In genomic region chr19:32409603-32410360, GRCm38 (mm10) we compare ENCODE assay signal across 27 mouse cellular contexts. TPM values are rescaled to one million over a fixed set of nuclear protein-coding genes. Genes with fewer than 3 reads are reported as not detected.
A peak's percentile ranks its signal among the peaks of the same experiment; 100 is the strongest.
DNase-seq lines count a peak whose midpoint lies in the region; ATAC-seq lines count a peak whose summit lies in the region.
"Had no signal": no experiment of that assay in that cellular context is flagged by ENCODE, and none has a peak within 500 bp of the region (broad histone marks: within the 10 kb centered on the region; RNA-seq: fewer than 3 reads in every experiment).

No protein-coding gene starts in this region.

- H3K4me2 ChIP-seq in stomach, embryonic 14.5 days (replicated peaks; ENCODE audit: low read depth, low read length) = no peak overlapping the region
- no peak overlapping the region for H3K4me2 ChIP-seq in hindbrain, embryonic 14.5 days (replicated peaks)
- H3K4me2 ChIP-seq: forebrain, embryonic 15.5 days; hindbrain, embryonic 13.5 days; kidney, embryonic 15.5 days; limb, embryonic 12.5 days; liver, embryonic 11.5 days; midbrain, embryonic 15.5 days; neural tube, embryonic 13.5 days had no signal

- H3K27me3 ChIP-seq in stomach, embryonic 14.5 days (ENCODE audit: control insufficient read depth, insufficient read depth, low read length) = no peaks in the 10 kb centered on the region
- H3K27me3 ChIP-seq in hindbrain, embryonic 14.5 days (ENCODE audit: control insufficient read depth, insufficient read depth, low read length) = no peaks in the 10 kb centered on the region
- H3K27me3 ChIP-seq: forebrain, embryonic 15.5 days; hindbrain, embryonic 13.5 days; kidney, embryonic 15.5 days; limb, embryonic 12.5 days; midbrain, embryonic 15.5 days; neural tube, embryonic 13.5 days had no signal

- H3K9ac ChIP-seq in stomach, embryonic 14.5 days (replicated peaks; ENCODE audit: low read depth, low read length) = no peak overlapping the region
- H3K9ac ChIP-seq in hindbrain, embryonic 14.5 days = no peak overlapping the region
- H3K9ac ChIP-seq: forebrain, embryonic 15.5 days; hindbrain, embryonic 13.5 days; kidney, embryonic 15.5 days; limb, embryonic 12.5 days; midbrain, embryonic 15.5 days; neural tube, embryonic 13.5 days had no signal

- DNase-seq in 416B (ENCODE audit: low read depth) = peak; percentile 83
- peak; percentile 77 for DNase-seq in CD4-positive, CD25-positive, alpha-beta regulatory T cell, adult 2 months (ENCODE audit: low read depth, low spot score)
- DNase-seq in kidney, postnatal 10 days = no peak
- no peak for DNase-seq in hindbrain, embryonic 14.5 days (ENCODE audit: low spot score)
- no peak for DNase-seq in frontal cortex, postnatal 25 days (ENCODE audit: low spot score in 2 of 2)
- DNase-seq: adrenal gland, adult 2 months; cerebellum, adult 11 months; cerebellum, adult 9-11 months; gastrocnemius, postnatal 14 days; heart, adult 2 months; layer of hippocampus, postnatal 36 days; lung, adult 18-20 months; retina, postnatal 1 day; right cerebral cortex, postnatal 25 days; thymus, postnatal 25 days had no signal

- H3K27ac ChIP-seq in stomach, embryonic 14.5 days (ENCODE audit: low read length) = no peak overlapping the region
- H3K27ac ChIP-seq in hindbrain, embryonic 14.5 days = no peak overlapping the region
- H3K27ac ChIP-seq: embryonic facial prominence, embryonic 10.5 days; forebrain, embryonic 15.5 days; heart, adult 2 months; hindbrain, embryonic 13.5 days; kidney, embryonic 15.5 days; limb, embryonic 12.5 days; midbrain, embryonic 15.5 days; neural tube, embryonic 13.5 days had no signal

- H3K4me3 ChIP-seq in stomach, embryonic 14.5 days (ENCODE audit: low read depth, low read length) = no peak overlapping the region
- no peak overlapping the region for H3K4me3 ChIP-seq in hindbrain, embryonic 14.5 days (replicated peaks; ENCODE audit: low read length)
- H3K4me3 ChIP-seq: embryonic facial prominence, embryonic 10.5 days; forebrain, embryonic 15.5 days; heart, adult 2 months; hindbrain, embryonic 13.5 days; kidney, embryonic 15.5 days; limb, embryonic 12.5 days; megakaryocyte, embryonic 14.5 days; midbrain, embryonic 15.5 days; neural tube, embryonic 13.5 days had no signal

- no peaks in the 10 kb centered on the region for H3K36me3 ChIP-seq in stomach, embryonic 14.5 days (ENCODE audit: control insufficient read depth, insufficient read depth, low read length)
- no peaks in the 10 kb centered on the region for H3K36me3 ChIP-seq in hindbrain, embryonic 14.5 days (replicated peaks; ENCODE audit: control insufficient read depth, insufficient read depth)
- H3K36me3 ChIP-seq: embryonic facial prominence, embryonic 10.5 days; forebrain, embryonic 15.5 days; hindbrain, embryonic 13.5 days; kidney, embryonic 15.5 days; limb, embryonic 12.5 days; midbrain, embryonic 15.5 days; neural tube, embryonic 13.5 days had no signal

- WGBS in stomach, embryonic 14.5 days = 59% methylated on average over 8 of the region's 8 CpGs
- WGBS in hindbrain, embryonic 14.5 days = 73% methylated on average over 8 of the region's 8 CpGs

- no peaks in the 10 kb centered on the region for H3K9me3 ChIP-seq in stomach, embryonic 14.5 days (ENCODE audit: control insufficient read depth, low read depth, low read length)
- H3K9me3 ChIP-seq in hindbrain, embryonic 14.5 days (ENCODE audit: control insufficient read depth, low read length) = no peaks in the 10 kb centered on the region
- H3K9me3 ChIP-seq: embryonic facial prominence, embryonic 10.5 days; forebrain, embryonic 15.5 days; hindbrain, embryonic 13.5 days; kidney, embryonic 15.5 days; limb, embryonic 12.5 days; megakaryocyte, embryonic 14.5 days; midbrain, embryonic 15.5 days; neural tube, embryonic 13.5 days had no signal

- ATAC-seq in hematopoietic stem cell, adult 5-6 weeks (replicated peaks in 1 of 2; ENCODE audit: insufficient read depth in 1 of 2, low FRiP score in 2 of 2, low TSS enrichment in 1 of 2, low read depth in 1 of 2, poor library complexity in 2 of 2, severe bottlenecking in 2 of 2) = peak; percentile 27 to 52
- ATAC-seq in stomach, embryonic 14.5 days (ENCODE audit: insufficient number of reproducible peaks, insufficient read depth, low FRiP score, low read depth) = peak; percentile 58
- no peak for ATAC-seq in hindbrain, embryonic 14.5 days (ENCODE audit: low FRiP score)
- ATAC-seq: forebrain, embryonic 15.5 days; intestine, embryonic 16.5 days; midbrain, embryonic 15.5 days had no signal

- H3K4me1 ChIP-seq in stomach, embryonic 14.5 days (ENCODE audit: control insufficient read depth, insufficient read depth, low read length) = no peaks in the 10 kb centered on the region
- H3K4me1 ChIP-seq in hindbrain, embryonic 14.5 days (replicated peaks; ENCODE audit: control insufficient read depth, insufficient read depth, low read length) = 0 out of 2 replicates have a peak, but pooled peaks cover 4% of the 10 kb centered on the region
- H3K4me1 ChIP-seq: embryonic facial prominence, embryonic 10.5 days; forebrain, embryonic 15.5 days; hindbrain, embryonic 13.5 days; kidney, embryonic 15.5 days; limb, embryonic 12.5 days; midbrain, embryonic 15.5 days; neural tube, embryonic 13.5 days had no signal

RNA-seq across cellular contexts. Expression of gene Sgms1, which starts 20.3 kb away (rescaled TPM):
- total RNA-seq in hematopoietic stem cell, adult 5-6 weeks (2017) = 79.2 and 81.0 TPM in 2 replicates
- polyA plus RNA-seq in stomach, embryonic 14.5 days (2014; fragmentation: Nextera tagmentation; extraction: Ambion mirVana) = 50.9 and 51.2 TPM in 2 replicates
- 18.4 and 19.2 TPM in 2 replicates for polyA plus RNA-seq in hindbrain, embryonic 14.5 days (2014; fragmentation: Nextera tagmentation; extraction: Ambion mirVana)

RNA-seq across cellular contexts. Expression of gene Rpl9-ps6, which starts 56.6 kb away (rescaled TPM):
- total RNA-seq in hematopoietic stem cell, adult 5-6 weeks (2017) = 106 and 202 TPM in 2 replicates
- polyA plus RNA-seq in stomach, embryonic 14.5 days (2014; fragmentation: Nextera tagmentation; extraction: Ambion mirVana) = 171 and 174 TPM in 2 replicates
- polyA plus RNA-seq in hindbrain, embryonic 14.5 days (2014; fragmentation: Nextera tagmentation; extraction: Ambion mirVana) = 67.6 and 79.3 TPM in 2 replicates

Comparison
In these comparisons a context has a peak if more than half of its experiments do, and no peak if none do; other contexts are left out.
1. DNase-seq: peak in 416B (single experiment) and CD4-positive, CD25-positive, alpha-beta regulatory T cell, adult 2 months (single experiment); none in kidney, postnatal 10 days (single experiment), hindbrain, embryonic 14.5 days (single experiment) and frontal cortex, postnatal 25 days (0 of 2).